Mouse (Mus musculus) MEL (cell line): ENCODE data around the gene Stx19. TPM values are rescaled to one million over a fixed set of nuclear protein-coding genes. Genes with fewer than 3 reads are reported as not detected.

ENCODE experiments used
- DNase-seq: peaks from one replicate; pipeline ENCODE4 v3.0.0; 2011; ENCODE audit warnings: low read depth, low spot score
- H3K27ac ChIP-seq: 2 replicates; pipeline ENCODE4 v1.5.1; 2012; ENCODE audit warnings: low read depth, mild to moderate bottlenecking, control low read depth, low read length, moderate library complexity; ENCODE audit not compliant: control insufficient read depth
- H3K27me3 ChIP-seq, 2 experiments: fragments of 150-350 bp in 1 of 2; sonication (generic) in 1 of 2; 2 replicates each; pipeline ENCODE4 v1.6.1; 2012; ENCODE audit warnings: low read length in 2 of 2, mild to moderate bottlenecking in 2 of 2, improper control_type of control experiment in 1 of 2, moderate library complexity in 1 of 2; ENCODE audit not compliant: insufficient read depth in 2 of 2, control insufficient read depth in 1 of 2
- H3K36me3 ChIP-seq, 2 experiments: 2 replicates each; pipeline ENCODE4 v1.6.1; 2012 to 2014; ENCODE audit warnings: low read length in 2 of 2, improper control_type of control experiment in 1 of 2, inconsistent platforms in 1 of 2, mild to moderate bottlenecking in 1 of 2; ENCODE audit not compliant: insufficient read depth in 2 of 2, control insufficient read depth in 1 of 2
- H3K4me1 ChIP-seq, 2 experiments: fragments of 150-350 bp in 1 of 2; sonication (generic) in 1 of 2; 2 replicates each; pipeline ENCODE4 v1.6.1; 2012; ENCODE audit warnings: low read length in 2 of 2, improper control_type of control experiment in 1 of 2, mild to moderate bottlenecking in 1 of 2; ENCODE audit not compliant: insufficient read depth in 2 of 2, control insufficient read depth in 1 of 2
- H3K4me3 ChIP-seq, 2 experiments: fragments of 150-350 bp in 1 of 2; sonication (generic) in 1 of 2; 2 replicates each; pipeline ENCODE4 v1.5.1; 2012; ENCODE audit warnings: low read depth in 2 of 2, low read length in 2 of 2, mild to moderate bottlenecking in 2 of 2, moderate library complexity in 2 of 2, control low read depth in 1 of 2, improper control_type of control experiment in 1 of 2; ENCODE audit not compliant: control insufficient read depth in 1 of 2, insufficient read depth in 1 of 2
- H3K79me2 ChIP-seq: 2 replicates; pipeline ENCODE4 v1.6.1; 2012; ENCODE audit warnings: mild to moderate bottlenecking, low read length, moderate library complexity; ENCODE audit not compliant: control insufficient read depth, poor library complexity, insufficient read depth
- H3K9ac ChIP-seq: 2 replicates; pipeline ENCODE4 v1.6.1; 2012; ENCODE audit warnings: low read depth, mild to moderate bottlenecking, control low read depth, low read length, moderate library complexity; ENCODE audit not compliant: control insufficient read depth, poor library complexity, severe bottlenecking
- H3K9me3 ChIP-seq: fragments of 150-350 bp; sonication (generic); replicated peaks from 2 replicates; pipeline ENCODE4 v1.6.1; 2012; ENCODE audit warnings: mild to moderate bottlenecking, low read length, improper control_type of control experiment, moderate library complexity; ENCODE audit not compliant: insufficient read depth
- CHD2 ChIP-seq: IDR thresholded peaks from 2 replicates; pipeline ENCODE4 v1.6.1; 2011; ENCODE audit warnings: low read length, improper control_type of control experiment
- CTCF ChIP-seq, 3 experiments: IDR thresholded peaks in 2 of 3; conservative IDR thresholded peaks in 1 of 3; 2 replicates each; pipeline ENCODE4 v1.5.1; 2011 to 2012; ENCODE audit warnings: low read length in 3 of 3, low read depth in 2 of 3, mild to moderate bottlenecking in 2 of 3, improper control_type of control experiment in 1 of 3, inconsistent platforms in 1 of 3, mixed read lengths in 1 of 3, moderate library complexity in 1 of 3; ENCODE audit not compliant: control insufficient read depth in 1 of 3, insufficient read depth in 1 of 3, poor library complexity in 1 of 3, severe bottlenecking in 1 of 3
- E2F4 ChIP-seq: IDR thresholded peaks from 2 replicates; pipeline ENCODE4 v1.6.1; 2011; ENCODE audit warnings: low read depth, low read length, improper control_type of control experiment, borderline replicate concordance
- ELF1 ChIP-seq: IDR thresholded peaks from 2 replicates; pipeline ENCODE4 v1.6.1; 2014; ENCODE audit warnings: low read depth, mild to moderate bottlenecking, inconsistent platforms, low read length, improper control_type of control experiment, moderate library complexity
- GATA1 ChIP-seq: IDR thresholded peaks from 2 replicates; pipeline ENCODE4 v1.6.1; 2011; ENCODE audit warnings: low read depth, low read length, improper control_type of control experiment
- HCFC1 ChIP-seq: IDR thresholded peaks from 2 replicates; pipeline ENCODE4 v1.6.1; 2012; ENCODE audit warnings: low read depth, mild to moderate bottlenecking, inconsistent platforms, low read length, improper control_type of control experiment, moderate library complexity
- JUND ChIP-seq: IDR thresholded peaks from 2 replicates; pipeline ENCODE4 v1.6.1; 2011; ENCODE audit warnings: low read depth, mild to moderate bottlenecking, improper control_type of control experiment, low read length
- MAFK ChIP-seq: IDR thresholded peaks from 2 replicates; pipeline ENCODE4 v1.6.1; 2011; ENCODE audit warnings: low read depth, mild to moderate bottlenecking, low read length, improper control_type of control experiment, borderline replicate concordance
- MAX ChIP-seq: IDR thresholded peaks from 2 replicates; pipeline ENCODE4 v1.6.1; 2011; ENCODE audit warnings: low read length, improper control_type of control experiment
- MEF2A ChIP-seq: IDR thresholded peaks from 2 replicates; pipeline ENCODE4 v1.6.1; 2014; ENCODE audit warnings: low read depth, mild to moderate bottlenecking, inconsistent platforms, low read length, improper control_type of control experiment; ENCODE audit not compliant: poor library complexity, insufficient replicate concordance, severe bottlenecking; ENCODE audit errors: extremely low read depth
- MXI1 ChIP-seq: IDR thresholded peaks from 2 replicates; pipeline ENCODE4 v1.6.1; 2011; ENCODE audit warnings: mild to moderate bottlenecking, low read depth, low read length, improper control_type of control experiment
- MYB ChIP-seq: IDR thresholded peaks from 2 replicates; pipeline ENCODE4 v1.6.1; 2011; ENCODE audit warnings: mild to moderate bottlenecking, low read depth, low read length, improper control_type of control experiment
- MYC ChIP-seq: IDR thresholded peaks from 2 replicates; pipeline ENCODE4 v1.6.1; 2011; ENCODE audit warnings: low read depth, mild to moderate bottlenecking, low read length, improper control_type of control experiment, moderate library complexity
- NELFE ChIP-seq: IDR thresholded peaks from 2 replicates; pipeline ENCODE4 v1.6.1; 2011; ENCODE audit warnings: low read depth, low read length, improper control_type of control experiment
- NRF1 ChIP-seq: IDR thresholded peaks from 2 replicates; pipeline ENCODE4 v1.6.1; 2014; ENCODE audit warnings: low read depth, mild to moderate bottlenecking, inconsistent platforms, low read length, improper control_type of control experiment, moderate library complexity; ENCODE audit not compliant: poor library complexity, insufficient read depth, severe bottlenecking
- POLR2AphosphoS5 ChIP-seq: IDR thresholded peaks from 2 replicates; pipeline ENCODE4 v1.6.1; 2012; ENCODE audit warnings: low read depth, borderline replicate concordance, mild to moderate bottlenecking, inconsistent platforms, low read length, moderate library complexity, mixed read lengths
- RAD21 ChIP-seq: IDR thresholded peaks from 2 replicates; pipeline ENCODE4 v1.6.1; 2011; ENCODE audit warnings: mild to moderate bottlenecking, low read depth, low read length, improper control_type of control experiment
- RCOR1 ChIP-seq: IDR thresholded peaks from 2 replicates; pipeline ENCODE4 v1.6.1; 2012; ENCODE audit warnings: low read depth, mild to moderate bottlenecking, inconsistent platforms, low read length, improper control_type of control experiment
- TAL1 ChIP-seq: IDR thresholded peaks from 2 replicates; pipeline ENCODE4 v1.6.1; 2012; ENCODE audit warnings: mild to moderate bottlenecking, inconsistent platforms, low read length, moderate library complexity, mixed read lengths
- TBP ChIP-seq: IDR thresholded peaks from 2 replicates; pipeline ENCODE4 v1.8.0; 2011; ENCODE audit warnings: low read depth, low read length, improper control_type of control experiment
- UBTF ChIP-seq: IDR thresholded peaks from 2 replicates; pipeline ENCODE4 v1.6.1; 2012; ENCODE audit warnings: low read depth, mild to moderate bottlenecking, inconsistent platforms, low read length, improper control_type of control experiment, moderate library complexity, borderline replicate concordance; ENCODE audit not compliant: insufficient read depth
- USF2 ChIP-seq, 2 experiments: IDR thresholded peaks; 2 replicates each; pipeline ENCODE4 v1.6.1; 2011 to 2012; ENCODE audit warnings: improper control_type of control experiment in 2 of 2, low read length in 2 of 2, borderline replicate concordance in 1 of 2, inconsistent platforms in 1 of 2, low read depth in 1 of 2, mild to moderate bottlenecking in 1 of 2; ENCODE audit not compliant: insufficient read depth in 1 of 2
- ZC3H11A ChIP-seq: IDR thresholded peaks from 2 replicates; pipeline ENCODE4 v1.6.1; 2012; ENCODE audit warnings: low read depth, mild to moderate bottlenecking, inconsistent platforms, low read length, improper control_type of control experiment
- polyA plus RNA-seq, 2 experiments: library from polyadenylated mRNA; stranded (reverse) in 1 of 2; unstranded in 1 of 2; fragments of >175 nt in 1 of 2; fragments of >200 nt in 1 of 2; gene quantifications; 2 replicates each; pipeline versions ENCODE4 v1.2.1 to v1.2.4; 2012; ENCODE audit warnings: low replicate concordance in 2 of 2, low read depth in 1 of 2; ENCODE audit not compliant: insufficient read length in 2 of 2, insufficient read depth in 1 of 2, missing spikeins in 1 of 2
- total RNA-seq: library from RNA; depleted of rRNA; stranded (reverse); fragments of 300-350 nt; gene quantifications from 2 replicates; pipeline ENCODE4 v1.2.3, GENCODE M21; 2012

Gene Stx19
- total and polyA plus RNA-seq, 3 experiments, result 0.13 TPM; not detected in 2

- Histone ChIP-seq H3K4me3 (no peak overlapping the region), H3K27ac (no peak overlapping the region), H3K27me3 (no peaks in the 10 kb centered on the region)
- TF ChIP-seq MAX (no peak), CHD2 (no peak), UBTF (no peak), NRF1 (no peak), CTCF (IDR thresholded peaks at IDR 0.05 in 2 of 3, conservative IDR thresholded peaks at IDR 0.05 in 1 of 3; ENCODE audit: control insufficient read depth in 1 of 3, insufficient read depth in 1 of 3, low read depth in 2 of 3, low read length in 3 of 3, poor library complexity in 1 of 3, severe bottlenecking in 1 of 3) (no peak), MXI1 (no peak), HCFC1 (no peak), JUND (no peak), ZC3H11A (no peak), POLR2AphosphoS5 (no peak)
- TF ChIP-seq, all 39 proteins: peak for 0
- Histone ChIP-seq H3K4me1 (peaks cover 0 to 3% of the 10 kb centered on the region in 2 experiments; a peak in 1 of 4 replicates), H3K36me3 (peaks cover 0 to 2% of the 10 kb centered on the region in 2 experiments; a peak in 1 of 4 replicates), H3K9ac (no peak overlapping the region), H3K79me2 (no peaks in the 10 kb centered on the region), H3K9me3 (no peaks in the 10 kb centered on the region)
- no peak for DNase-seq
Measured at GRCm38 (mm10) chr16:62813790-62814189, 686 bp upstream of the Stx19 start.

GRCm38 (mm10) chr16:62822472-62822871, 8.0 kb downstream of the Stx19 start:
- no peaks in the 10 kb centered on the region for H3K79me2 ChIP-seq
- DNase-seq, result no peak
- no peak overlapping the region for H3K9ac ChIP-seq
- H3K27ac ChIP-seq, result no peak overlapping the region
- H3K4me3 ChIP-seq, result no peak overlapping the region
- TF ChIP-seq GATA1 (no peak), MYB (no peak), NRF1 (no peak), USF2 (IDR thresholded peaks at IDR 0.05; ENCODE audit: borderline replicate concordance in 1 of 2, insufficient read depth in 1 of 2, low read depth in 1 of 2, low read length in 2 of 2) (no peak), MYC (no peak), NELFE (no peak), RAD21 (no peak), MXI1 (no peak), MEF2A (no peak), E2F4 (no peak), JUND (no peak), MAFK (no peak), TBP (no peak), ELF1 (no peak), TAL1 (no peak), RCOR1 (no peak), POLR2AphosphoS5 (no peak)
- no peaks in the 10 kb centered on the region for H3K36me3 ChIP-seq
- no peaks in the 10 kb centered on the region for H3K27me3 ChIP-seq
- H3K9me3 ChIP-seq, result no peaks in the 10 kb centered on the region
- no peaks in the 10 kb centered on the region for H3K4me1 ChIP-seq
